Mouse (Mus musculus): ENCODE results near the gene Bcl2. TPM values are rescaled to one million over a fixed set of nuclear protein-coding genes. Genes with fewer than 3 reads are reported as not detected.

The Bcl2 gene
- total and polyA plus RNA-seq, 2 experiments from 2014 or later: 3.3 to 3.6 TPM

GRCm38 (mm10) chr1:106589141-106589540 is 124.9 kb downstream of the Bcl2 start:
- Histone ChIP-seq H3K36me3 (replicated peaks; ENCODE audit: control insufficient read depth, insufficient read depth, low read length) (no peaks in the 10 kb centered on the region), H3K4me3 (ENCODE audit: low read depth, low read length) (no peak overlapping the region), H3K4me1 (ENCODE audit: control insufficient read depth, insufficient read depth) (no peaks in the 10 kb centered on the region), H3K27me3 (ENCODE audit: control insufficient read depth, insufficient read depth, low read length) (no peaks in the 10 kb centered on the region), H3K27ac (ENCODE audit: low read depth) (no peak overlapping the region), H3K4me2 (ENCODE audit: low read depth, low read length) (no peak overlapping the region), H3K9me3 (replicated peaks; ENCODE audit: control insufficient read depth, low read length) (no peaks in the 10 kb centered on the region), H3K9ac (replicated peaks; ENCODE audit: low read depth, low read length) (no peak overlapping the region)
- DNase-seq (ENCODE audit: low spot score): no peak
- WGBS: 59% methylated on average over 2 of the region's 2 CpGs
- ATAC-seq (ENCODE audit: insufficient read depth, low read depth): no peak
- TF ChIP-seq EP300 (IDR thresholded peaks at IDR 0.05; ENCODE audit: low read depth) (no peak), CTCF (IDR thresholded peaks at IDR 0.05; ENCODE audit: low read depth) (no peak)

DNA sequence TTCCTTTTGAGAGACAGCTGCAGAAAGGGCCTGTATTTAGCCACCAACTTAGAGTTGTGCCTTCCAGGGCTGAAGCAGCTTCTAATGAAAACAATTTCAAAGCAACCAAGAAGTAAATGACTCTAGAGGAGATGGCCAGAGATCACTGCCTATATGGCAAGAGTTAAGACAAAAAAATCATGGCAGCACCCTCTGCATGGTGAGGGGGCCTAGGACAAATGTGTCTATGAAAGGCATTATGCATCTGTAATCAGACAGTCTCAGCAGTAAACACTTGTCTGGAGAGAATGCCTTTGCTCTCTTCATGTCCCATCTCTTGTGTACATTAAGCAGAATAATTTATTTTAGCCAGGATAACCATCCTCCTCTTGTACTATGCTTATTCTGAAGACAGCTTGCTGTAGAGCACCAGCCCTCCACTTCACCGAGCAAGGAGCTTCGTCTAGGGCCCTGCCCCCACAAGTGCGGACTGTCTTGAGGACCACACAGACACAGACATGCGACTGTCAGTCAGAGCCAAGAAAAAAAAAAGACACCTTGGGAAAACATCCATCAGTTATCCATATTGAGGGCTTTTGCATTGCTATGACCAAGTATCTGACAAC is 126.1 kb downstream of the Bcl2 start:
- H3K27ac ChIP-seq (ENCODE audit: low read depth): no peak overlapping the region
- H3K4me1 ChIP-seq (ENCODE audit: control insufficient read depth, insufficient read depth): no peaks in the 10 kb centered on the region
- 93% methylated on average over 4 of the region's 4 CpGs for WGBS
- no peak overlapping the region for H3K4me3 ChIP-seq (ENCODE audit: low read depth, low read length)
- H3K27me3 ChIP-seq (ENCODE audit: control insufficient read depth, insufficient read depth, low read length): no peaks in the 10 kb centered on the region
- H3K36me3 ChIP-seq (replicated peaks; ENCODE audit: control insufficient read depth, insufficient read depth, low read length): no peaks in the 10 kb centered on the region
- H3K4me2 ChIP-seq (ENCODE audit: low read depth, low read length): no peak overlapping the region
- TF ChIP-seq CTCF (IDR thresholded peaks at IDR 0.05; ENCODE audit: low read depth) (no peak), EP300 (IDR thresholded peaks at IDR 0.05; ENCODE audit: low read depth) (no peak)
- no peak for ATAC-seq (ENCODE audit: insufficient read depth, low read depth)
- no peak for DNase-seq (ENCODE audit: low spot score)
- H3K9me3 ChIP-seq (replicated peaks; ENCODE audit: control insufficient read depth, low read length): no peaks in the 10 kb centered on the region
- H3K9ac ChIP-seq (replicated peaks; ENCODE audit: low read depth, low read length): no peak overlapping the region

GRCm38 (mm10) chr1:106586761-106587160 is 127.3 kb downstream of the Bcl2 start:
- H3K27me3 ChIP-seq (ENCODE audit: control insufficient read depth, insufficient read depth, low read length): no peaks in the 10 kb centered on the region
- 86% methylated on average over 6 of the region's 6 CpGs for WGBS
- TF ChIP-seq EP300 (IDR thresholded peaks at IDR 0.05; ENCODE audit: low read depth) (no peak), CTCF (IDR thresholded peaks at IDR 0.05; ENCODE audit: low read depth) (no peak)
- H3K27ac ChIP-seq (ENCODE audit: low read depth): no peak overlapping the region
- no peaks in the 10 kb centered on the region for H3K36me3 ChIP-seq (replicated peaks; ENCODE audit: control insufficient read depth, insufficient read depth, low read length)
- no peak overlapping the region for H3K9ac ChIP-seq (replicated peaks; ENCODE audit: low read depth, low read length)
- no peak overlapping the region for H3K4me2 ChIP-seq (ENCODE audit: low read depth, low read length)
- no peak for DNase-seq (ENCODE audit: low spot score)
- H3K9me3 ChIP-seq (replicated peaks; ENCODE audit: control insufficient read depth, low read length): no peaks in the 10 kb centered on the region
- no peak overlapping the region for H3K4me3 ChIP-seq (ENCODE audit: low read depth, low read length)
- no peak for ATAC-seq (ENCODE audit: insufficient read depth, low read depth)
- no peaks in the 10 kb centered on the region for H3K4me1 ChIP-seq (ENCODE audit: control insufficient read depth, insufficient read depth)

DNA sequence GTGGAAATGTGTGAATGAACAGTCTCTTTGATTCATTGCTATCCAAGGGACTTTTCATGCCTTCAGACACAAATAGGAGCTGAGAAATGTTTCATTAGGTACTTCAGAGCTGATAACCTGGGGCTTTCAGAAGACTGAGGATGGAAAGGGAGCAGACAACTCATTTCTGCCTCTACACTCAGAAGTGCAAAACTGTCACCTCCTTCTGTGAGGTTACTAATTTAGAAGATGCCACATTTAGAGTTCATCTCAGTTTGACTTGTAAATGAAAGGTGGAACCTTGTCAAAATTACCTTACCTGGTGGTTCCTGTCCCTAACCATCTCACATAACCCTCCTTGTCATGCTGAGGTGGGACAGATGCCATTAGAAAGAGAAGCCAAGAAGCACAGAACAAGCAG is 128.7 kb downstream of the Bcl2 start:
- TF ChIP-seq CTCF (IDR thresholded peaks at IDR 0.05; ENCODE audit: low read depth) (no peak), EP300 (IDR thresholded peaks at IDR 0.05; ENCODE audit: low read depth) (no peak)
- H3K27me3 ChIP-seq (ENCODE audit: control insufficient read depth, insufficient read depth, low read length): no peaks in the 10 kb centered on the region
- H3K4me1 ChIP-seq (ENCODE audit: control insufficient read depth, insufficient read depth): no peaks in the 10 kb centered on the region
- no peak for ATAC-seq (ENCODE audit: insufficient read depth, low read depth)
- H3K4me3 ChIP-seq (ENCODE audit: low read depth, low read length): no peak overlapping the region
- H3K9me3 ChIP-seq (replicated peaks; ENCODE audit: control insufficient read depth, low read length): no peaks in the 10 kb centered on the region
- no peaks in the 10 kb centered on the region for H3K36me3 ChIP-seq (replicated peaks; ENCODE audit: control insufficient read depth, insufficient read depth, low read length)
- no peak overlapping the region for H3K27ac ChIP-seq (ENCODE audit: low read depth)
- no peak overlapping the region for H3K4me2 ChIP-seq (ENCODE audit: low read depth, low read length)
- H3K9ac ChIP-seq (replicated peaks; ENCODE audit: low read depth, low read length): no peak overlapping the region
- DNase-seq (ENCODE audit: low spot score): no peak

GRCm38 (mm10) chr1:106584824-106585223 is 129.2 kb downstream of the Bcl2 start:
- Histone ChIP-seq H3K9me3 (replicated peaks; ENCODE audit: control insufficient read depth, low read length) (no peaks in the 10 kb centered on the region), H3K36me3 (replicated peaks; ENCODE audit: control insufficient read depth, insufficient read depth, low read length) (no peaks in the 10 kb centered on the region), H3K4me2 (ENCODE audit: low read depth, low read length) (no peak overlapping the region), H3K4me3 (ENCODE audit: low read depth, low read length) (no peak overlapping the region), H3K4me1 (ENCODE audit: control insufficient read depth, insufficient read depth) (no peaks in the 10 kb centered on the region), H3K27me3 (ENCODE audit: control insufficient read depth, insufficient read depth, low read length) (no peaks in the 10 kb centered on the region), H3K27ac (ENCODE audit: low read depth) (no peak overlapping the region), H3K9ac (replicated peaks; ENCODE audit: low read depth, low read length) (no peak overlapping the region)
- DNase-seq (ENCODE audit: low spot score) (no peak), ATAC-seq (ENCODE audit: insufficient read depth, low read depth) (no peak)
- TF ChIP-seq CTCF (IDR thresholded peaks at IDR 0.05; ENCODE audit: low read depth) (no peak), EP300 (IDR thresholded peaks at IDR 0.05; ENCODE audit: low read depth) (no peak)
- WGBS: 88% methylated on average over 2 of the region's 2 CpGs

DNA sequence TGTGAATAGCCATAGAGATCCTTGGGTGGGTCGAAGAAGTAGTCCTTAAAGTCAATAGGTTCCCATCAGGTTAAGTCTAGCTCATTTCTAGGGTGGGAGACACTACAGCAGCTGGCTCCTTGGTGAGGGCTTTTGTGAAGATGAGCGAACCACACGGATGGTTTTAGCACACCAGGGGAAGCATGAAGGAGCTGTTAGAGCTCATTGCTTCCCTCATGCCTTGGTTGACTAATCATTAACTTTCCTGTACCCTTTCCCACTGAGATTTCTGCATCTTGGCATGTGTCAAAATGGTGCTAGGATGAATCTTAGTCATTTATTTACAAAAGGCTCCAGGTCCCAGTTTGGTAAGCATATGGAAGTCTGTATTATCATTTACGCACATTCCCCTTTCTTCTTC is 129.8 kb downstream of the Bcl2 start:
- Histone ChIP-seq H3K9ac (replicated peaks; ENCODE audit: low read depth, low read length) (no peak overlapping the region), H3K4me1 (ENCODE audit: control insufficient read depth, insufficient read depth) (no peaks in the 10 kb centered on the region), H3K36me3 (replicated peaks; ENCODE audit: control insufficient read depth, insufficient read depth, low read length) (no peaks in the 10 kb centered on the region), H3K4me2 (ENCODE audit: low read depth, low read length) (no peak overlapping the region), H3K27me3 (ENCODE audit: control insufficient read depth, insufficient read depth, low read length) (no peaks in the 10 kb centered on the region), H3K4me3 (ENCODE audit: low read depth, low read length) (no peak overlapping the region), H3K9me3 (replicated peaks; ENCODE audit: control insufficient read depth, low read length) (no peaks in the 10 kb centered on the region), H3K27ac (ENCODE audit: low read depth) (no peak overlapping the region)
- WGBS: 90% methylated on average over 4 of the region's 4 CpGs
- TF ChIP-seq CTCF (IDR thresholded peaks at IDR 0.05; ENCODE audit: low read depth) (no peak), EP300 (IDR thresholded peaks at IDR 0.05; ENCODE audit: low read depth) (no peak)
- DNase-seq (ENCODE audit: low spot score): no peak
- ATAC-seq (ENCODE audit: insufficient read depth, low read depth): no peak

Measured in heart, postnatal 0 days (tissue).